Mouse (Mus musculus) lung, embryonic 14.5 days (tissue): ENCODE results near the gene Tspan2. TPM values are rescaled to one million over a fixed set of nuclear protein-coding genes. Genes with fewer than 3 reads are reported as not detected.

ENCODE experiments used
- ATAC-seq: fragments of 200-750 bp; cut with Nextera tagmentation; 2 replicates; pipeline ENCODE4 v1.8.0; 2017; ENCODE audit warnings: mild to moderate bottlenecking, moderate TSS enrichment, moderate library complexity; ENCODE audit not compliant: insufficient read depth
- DNase-seq: peaks from one replicate; pipeline ENCODE4 v3.0.0-alpha.2; 2015
- H3K27ac ChIP-seq: fragments of 300-500 bp; sonication (generic); 2 replicates; pipeline ENCODE4 v1.5.1; 2014; ENCODE audit warnings: low read depth, mild to moderate bottlenecking, moderate library complexity
- H3K27me3 ChIP-seq: fragments of 300-500 bp; sonication (generic); 2 replicates; pipeline ENCODE4 v1.6.1; 2014; ENCODE audit warnings: low read length, control low read depth; ENCODE audit not compliant: insufficient read depth
- H3K36me3 ChIP-seq: fragments of 300-500 bp; sonication (generic); 2 replicates; pipeline ENCODE4 v1.6.1; 2014; ENCODE audit warnings: control low read depth; ENCODE audit not compliant: insufficient read depth
- H3K4me1 ChIP-seq: fragments of 300-500 bp; sonication (generic); 2 replicates; pipeline ENCODE4 v1.6.1; 2014; ENCODE audit warnings: antibody characterized with exemption, control low read depth; ENCODE audit not compliant: insufficient read depth
- H3K4me2 ChIP-seq: fragments of 300-500 bp; sonication (generic); 2 replicates; pipeline ENCODE4 v1.6.1; 2014; ENCODE audit warnings: mild to moderate bottlenecking
- H3K4me3 ChIP-seq: fragments of 300-500 bp; sonication (generic); 2 replicates; pipeline ENCODE4 v1.5.1; 2014; ENCODE audit warnings: low read depth, low read length
- H3K9ac ChIP-seq: fragments of 300-500 bp; sonication (generic); 2 replicates; pipeline ENCODE4 v1.6.1; 2014
- H3K9me3 ChIP-seq: fragments of 300-500 bp; sonication (generic); 2 replicates; pipeline ENCODE4 v1.6.1; 2016; ENCODE audit warnings: low read depth, low read length, control low read depth
- CTCF ChIP-seq: IDR thresholded peaks from 2 replicates; pipeline ENCODE4 v1.5.1; 2016; ENCODE audit warnings: antibody characterized with exemption, low read depth
- WGBS: fragments of 180-500 bp; shearing (Covaris S2); extraction: QIAGEN DNeasy Blood & Tissue Kit; methylation state at CpG from one replicate; pipeline ENCODE4 v1.1.7; 2014; 5-methylcytosine and 5-hydroxymethylcytosine counted together
- polyA plus RNA-seq: library from polyadenylated mRNA; unstranded; fragments of >200 nt; fragmentation: Nextera tagmentation; extraction: Ambion mirVana; gene quantifications from 2 replicates; pipeline ENCODE4 v1.2.1, GENCODE M21; 2014

Gene Tspan2
- polyA plus RNA-seq, 1 experiment from 2014 or later: 16.2 TPM

DNA sequence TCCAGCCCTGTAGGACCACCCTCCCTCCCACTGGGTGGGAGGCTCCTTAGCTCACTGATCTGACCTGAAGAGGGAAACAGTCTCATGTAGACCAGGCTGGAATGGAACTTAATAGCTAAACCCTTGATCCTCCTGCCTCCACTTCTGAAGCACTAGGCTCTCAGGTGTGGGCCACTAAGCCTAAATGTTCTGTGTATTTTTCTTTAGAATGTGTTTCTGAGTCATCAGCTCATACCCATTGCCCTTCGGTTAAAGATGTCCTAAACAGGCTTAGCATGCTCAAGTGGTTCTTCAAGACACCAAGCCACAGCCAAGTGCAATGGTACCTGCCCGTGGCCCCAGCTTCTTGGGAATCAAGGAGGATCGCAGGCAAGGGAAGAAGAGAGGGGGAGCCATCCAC, 17.2 kb downstream of the Tspan2 start:
- DNase-seq (no peak), ATAC-seq (no peak)
- H3K4me2 ChIP-seq: no peak overlapping the region
- no peaks in the 10 kb centered on the region for H3K9me3 ChIP-seq
- H3K4me3 ChIP-seq: no peak overlapping the region
- WGBS: 75% methylated on average over 3 of the region's 3 CpGs
- H3K9ac ChIP-seq: no peak overlapping the region
- no peak overlapping the region for H3K27ac ChIP-seq
- H3K27me3 ChIP-seq: no peaks in the 10 kb centered on the region
- H3K4me1 ChIP-seq: no peaks in the 10 kb centered on the region
- no peak for TF ChIP-seq CTCF
- H3K36me3 ChIP-seq: no peaks in the 10 kb centered on the region

- ATAC-seq (no peak), DNase-seq (no peak)
- TF ChIP-seq CTCF: no peak
- Histone ChIP-seq H3K9ac (no peak overlapping the region), H3K27me3 (no peaks in the 10 kb centered on the region), H3K4me2 (no peak overlapping the region), H3K4me1 (no peaks in the 10 kb centered on the region), H3K9me3 (no peaks in the 10 kb centered on the region), H3K4me3 (no peak overlapping the region), H3K27ac (no peak overlapping the region), H3K36me3 (no peaks in the 10 kb centered on the region)
- 97% methylated on average over 4 of the region's 4 CpGs for WGBS
Observed at GRCm38 (mm10) chr3:102752053-102752452, 17.7 kb downstream of the Tspan2 start.

DNA sequence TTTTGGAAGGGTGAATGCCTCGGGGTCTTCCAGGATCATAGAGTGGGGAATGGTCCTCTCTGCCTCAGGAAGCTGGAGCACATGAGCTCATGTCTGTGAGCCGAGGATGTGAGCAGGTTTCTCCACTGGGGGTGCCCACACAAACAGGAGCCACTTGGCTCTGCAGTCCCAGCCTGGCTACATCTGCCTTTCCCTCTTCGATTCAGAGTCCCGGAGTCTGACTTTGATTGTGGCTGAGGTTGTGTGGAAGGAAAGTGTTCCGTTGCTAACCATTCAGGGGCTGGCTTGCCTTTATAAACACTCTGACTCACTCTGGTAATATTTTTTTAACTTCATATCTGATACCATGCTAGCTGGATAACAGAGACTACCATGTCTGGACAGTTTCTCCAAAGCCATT, 18.1 kb downstream of the Tspan2 start:
- no peak for ATAC-seq
- no peak for TF ChIP-seq CTCF
- Histone ChIP-seq H3K4me2 (no peak overlapping the region), H3K27me3 (no peaks in the 10 kb centered on the region), H3K4me3 (no peak overlapping the region), H3K9ac (no peak overlapping the region), H3K4me1 (no peaks in the 10 kb centered on the region), H3K36me3 (no peaks in the 10 kb centered on the region), H3K27ac (no peak overlapping the region), H3K9me3 (no peaks in the 10 kb centered on the region)
- WGBS: 68% methylated on average over 5 of the region's 5 CpGs
- no peak for DNase-seq

- no peaks in the 10 kb centered on the region for H3K4me1 ChIP-seq
- no peak overlapping the region for H3K4me2 ChIP-seq
- H3K27ac ChIP-seq: 0 out of 2 replicates have a peak overlapping the region, but pooled peaks have one; percentile 27
- 30% methylated on average over 1 of the region's 1 CpGs for WGBS
- no peaks in the 10 kb centered on the region for H3K9me3 ChIP-seq
- H3K4me3 ChIP-seq: no peak overlapping the region
- DNase-seq (no peak), ATAC-seq (no peak)
- no peaks in the 10 kb centered on the region for H3K27me3 ChIP-seq
- H3K9ac ChIP-seq: no peak overlapping the region
- H3K36me3 ChIP-seq: 0 out of 2 replicates have a peak, but pooled peaks cover 4% of the 10 kb centered on the region
- TF ChIP-seq CTCF: no peak
Observed at GRCm38 (mm10) chr3:102755801-102756200, 21.5 kb downstream of the Tspan2 start.

GRCm38 (mm10) chr3:102757019-102757418, 22.7 kb downstream of the Tspan2 start:
- no peak for TF ChIP-seq CTCF
- Histone ChIP-seq H3K9me3 (no peaks in the 10 kb centered on the region), H3K4me1 (no peaks in the 10 kb centered on the region), H3K4me2 (no peak overlapping the region), H3K27ac (no peak overlapping the region), H3K36me3 (0 out of 2 replicates have a peak, but pooled peaks cover 9% of the 10 kb centered on the region), H3K4me3 (no peak overlapping the region), H3K27me3 (no peaks in the 10 kb centered on the region), H3K9ac (no peak overlapping the region)
- DNase-seq (no peak), ATAC-seq (no peak)
- 80% methylated on average over 6 of the region's 6 CpGs for WGBS

GRCm38 (mm10) chr3:102760236-102760635, 25.9 kb downstream of the Tspan2 start:
- 60% methylated on average over 3 of the region's 3 CpGs for WGBS

GRCm38 (mm10) chr3:102762388-102762787, 28.1 kb downstream of the Tspan2 start:
- DNase-seq: no peak
- H3K9me3 ChIP-seq: no peaks in the 10 kb centered on the region
- no peak overlapping the region for H3K9ac ChIP-seq
- no peak overlapping the region for H3K4me2 ChIP-seq
- 21% methylated on average over 3 of the region's 3 CpGs for WGBS
- no peak for TF ChIP-seq CTCF
- H3K4me1 ChIP-seq: no peaks in the 10 kb centered on the region
- H3K27ac ChIP-seq: no peak overlapping the region
- no peaks in the 10 kb centered on the region for H3K27me3 ChIP-seq
- no peak overlapping the region for H3K4me3 ChIP-seq
- no peak for ATAC-seq
- 0 out of 2 replicates have a peak, but pooled peaks cover 16% of the 10 kb centered on the region for H3K36me3 ChIP-seq

More at GRCm38 (mm10) chr3:102760236-102760635, 25.9 kb downstream of the Tspan2 start:
- no peak overlapping the region for H3K4me2 ChIP-seq
- H3K27me3 ChIP-seq: no peaks in the 10 kb centered on the region
- H3K9me3 ChIP-seq: no peaks in the 10 kb centered on the region
- no peak overlapping the region for H3K9ac ChIP-seq
- H3K4me3 ChIP-seq: no peak overlapping the region
- DNase-seq (no peak), ATAC-seq (no peak)
- H3K4me1 ChIP-seq: no peaks in the 10 kb centered on the region
- H3K36me3 ChIP-seq: 0 out of 2 replicates have a peak, but pooled peaks cover 9% of the 10 kb centered on the region
- no peak overlapping the region for H3K27ac ChIP-seq
- no peak for TF ChIP-seq CTCF
